Mouse (Mus musculus) embryonic facial prominence, embryonic 10.5 days (tissue): ENCODE data around the gene Qprt. TPM values are rescaled to one million over a fixed set of nuclear protein-coding genes. Genes with fewer than 3 reads are reported as not detected.
"Not testable (repeated sequence)": the region's sequence is repeated elsewhere in the genome, so short reads cannot be mapped to it uniquely, and the experiment has no call there.

Source experiments
- DNase-seq: peaks from one replicate; pipeline ENCODE4 v3.0.0-alpha.2; 2017; ENCODE audit warnings: low spot score
- H3K27ac ChIP-seq: fragments of 300-500 bp; sonication (generic); replicated peaks from 2 replicates; pipeline ENCODE4 v1.5.1; 2016; ENCODE audit warnings: mild to moderate bottlenecking
- H3K27me3 ChIP-seq: fragments of 300-500 bp; sonication (generic); replicated peaks from 2 replicates; pipeline ENCODE4 v1.6.1; 2016; ENCODE audit warnings: low read depth, mild to moderate bottlenecking; ENCODE audit not compliant: poor library complexity, severe bottlenecking
- H3K36me3 ChIP-seq: fragments of 300-500 bp; sonication (generic); replicated peaks from 2 replicates; pipeline ENCODE4 v1.6.1; 2016; ENCODE audit warnings: mild to moderate bottlenecking, moderate library complexity
- H3K4me1 ChIP-seq: fragments of 300-500 bp; sonication (generic); 2 replicates; pipeline ENCODE4 v1.6.1; 2016
- H3K4me3 ChIP-seq: fragments of 300-500 bp; sonication (generic); 2 replicates; pipeline ENCODE4 v1.5.1; 2016; ENCODE audit warnings: mild to moderate bottlenecking, moderate library complexity
- H3K9me3 ChIP-seq: fragments of 300-500 bp; sonication (generic); 2 replicates; pipeline ENCODE4 v1.6.1; 2016; ENCODE audit warnings: mild to moderate bottlenecking
- WGBS: fragments of 180-500 bp; shearing (Covaris S2); methylation state at CpG from one replicate; pipeline ENCODE4 v1.1.7; 2016; 5-methylcytosine and 5-hydroxymethylcytosine counted together
- polyA plus RNA-seq: library from polyadenylated mRNA; unstranded; fragments of >200 nt; fragmentation: Nextera tagmentation; extraction: Ambion mirVana; gene quantifications from 2 replicates; pipeline ENCODE4 v1.2.1, GENCODE M21; 2016

Qprt gene
- polyA plus RNA-seq, 1 experiment from 2014 or later: 4.1 TPM

GRCm38 (mm10) chr7:127088083-127088482 lies 33.9 kb downstream of the Qprt start:
- Histone ChIP-seq H3K4me1 (peaks cover 35% of the 10 kb centered on the region), H3K27me3 (peaks cover 10% of the 10 kb centered on the region; the same call in 1 of the 2 replicates), H3K9me3 (no peaks in the 10 kb centered on the region), H3K36me3 (no peaks in the 10 kb centered on the region), H3K27ac (no peak overlapping the region), H3K4me3 (no peak overlapping the region)
- 88% methylated on average over 3 of the region's 3 CpGs for WGBS
- no peak for DNase-seq

- WGBS: 88% methylated on average over 6 of the region's 6 CpGs
- Histone ChIP-seq H3K27me3 (peaks cover 10% of the 10 kb centered on the region; the same call in 1 of the 2 replicates), H3K4me1 (peaks cover 35% of the 10 kb centered on the region)
- not testable (repeated sequence) for H3K36me3 ChIP-seq, H3K4me3 ChIP-seq, H3K27ac ChIP-seq, DNase-seq, H3K9me3 ChIP-seq
Observed at GRCm38 (mm10) chr7:127087278-127088010, 34.6 kb downstream of the Qprt start, which contains the start of gene Zg16. TSS of gene Zg16 (minus strand) at chr7:127087328.

- H3K9me3 ChIP-seq, DNase-seq, H3K27ac ChIP-seq, H3K4me3 ChIP-seq, H3K36me3 ChIP-seq: not testable (repeated sequence)
- H3K27me3 ChIP-seq: peaks cover 10% of the 10 kb centered on the region; the same call in 1 of the 2 replicates
- 81% methylated on average over 6 of the region's 6 CpGs for WGBS
- H3K4me1 ChIP-seq: peaks cover 19% of the 10 kb centered on the region
Observed at GRCm38 (mm10) chr7:127085751-127086150, 36.3 kb downstream of the Qprt start.

GRCm38 (mm10) chr7:127084794-127085193 lies 37.2 kb downstream of the Qprt start:
- no peak overlapping the region for H3K27ac ChIP-seq
- H3K36me3 ChIP-seq: no peaks in the 10 kb centered on the region
- 84% methylated on average over 2 of the region's 2 CpGs for WGBS
- no peak overlapping the region for H3K4me3 ChIP-seq
- H3K4me1 ChIP-seq: peaks cover 11% of the 10 kb centered on the region
- peaks cover 10% of the 10 kb centered on the region; the same call in 1 of the 2 replicates for H3K27me3 ChIP-seq
- no peaks in the 10 kb centered on the region for H3K9me3 ChIP-seq
- no peak for DNase-seq

- WGBS: 80% methylated on average over 4 of the region's 4 CpGs
- Histone ChIP-seq H3K36me3 (no peaks in the 10 kb centered on the region), H3K4me1 (peaks cover under 1% of the 10 kb centered on the region)
Observed at GRCm38 (mm10) chr7:127083689-127084088, 38.3 kb downstream of the Qprt start.

GRCm38 (mm10) chr7:127082995-127083394 lies 39.0 kb downstream of the Qprt start:
- WGBS: 59% methylated on average over 2 of the region's 2 CpGs

More at GRCm38 (mm10) chr7:127083689-127084088, 38.3 kb downstream of the Qprt start:
- Histone ChIP-seq H3K27ac (no peak overlapping the region), H3K9me3 (no peaks in the 10 kb centered on the region), H3K4me3 (no peak overlapping the region), H3K27me3 (peaks cover 2% of the 10 kb centered on the region; the same call in 1 of the 2 replicates)
- no peak for DNase-seq

GRCm38 (mm10) chr7:127082271-127082670 lies 39.8 kb downstream of the Qprt start:
- 84% methylated on average over 8 of the region's 8 CpGs for WGBS
- no peak for DNase-seq
- Histone ChIP-seq H3K36me3 (no peaks in the 10 kb centered on the region), H3K27me3 (no peaks in the 10 kb centered on the region), H3K4me3 (no peak overlapping the region), H3K27ac (no peak overlapping the region), H3K9me3 (no peaks in the 10 kb centered on the region), H3K4me1 (no peaks in the 10 kb centered on the region)

More at GRCm38 (mm10) chr7:127082995-127083394, 39.0 kb downstream of the Qprt start:
- Histone ChIP-seq H3K9me3 (no peaks in the 10 kb centered on the region), H3K4me1 (no peaks in the 10 kb centered on the region), H3K27ac (no peak overlapping the region), H3K27me3 (no peaks in the 10 kb centered on the region), H3K4me3 (no peak overlapping the region), H3K36me3 (no peaks in the 10 kb centered on the region)
- DNase-seq: no peak

- H3K27ac ChIP-seq: no peak overlapping the region
- H3K27me3 ChIP-seq: no peaks in the 10 kb centered on the region
- 58% methylated on average over 3 of the region's 3 CpGs for WGBS
- no peaks in the 10 kb centered on the region for H3K36me3 ChIP-seq
- no peaks in the 10 kb centered on the region for H3K4me1 ChIP-seq
- DNase-seq: no peak
- no peak overlapping the region for H3K4me3 ChIP-seq
- H3K9me3 ChIP-seq: 0 out of 2 replicates have a peak, but pooled peaks cover 3% of the 10 kb centered on the region
Observed at GRCm38 (mm10) chr7:127080045-127080444, 42.0 kb downstream of the Qprt start.

- Histone ChIP-seq H3K27ac (no peak overlapping the region), H3K9me3 (0 out of 2 replicates have a peak, but pooled peaks cover 5% of the 10 kb centered on the region), H3K4me1 (no peaks in the 10 kb centered on the region), H3K27me3 (no peaks in the 10 kb centered on the region), H3K4me3 (no peak overlapping the region), H3K36me3 (no peaks in the 10 kb centered on the region)
- 80% methylated on average over 3 of the region's 3 CpGs for WGBS
- no peak for DNase-seq
Observed at GRCm38 (mm10) chr7:127077692-127078091, 44.3 kb downstream of the Qprt start.

GRCm38 (mm10) chr7:127076188-127076587 lies 45.8 kb downstream of the Qprt start:
- 91% methylated on average over 5 of the region's 5 CpGs for WGBS
- Histone ChIP-seq H3K9me3 (0 out of 2 replicates have a peak, but pooled peaks cover 5% of the 10 kb centered on the region), H3K4me3 (no peak overlapping the region), H3K27me3 (no peaks in the 10 kb centered on the region), H3K27ac (no peak overlapping the region), H3K36me3 (no peaks in the 10 kb centered on the region), H3K4me1 (0 out of 2 replicates have a peak, but pooled peaks cover 3% of the 10 kb centered on the region)
- no peak for DNase-seq

GRCm38 (mm10) chr7:127073221-127073620 lies 48.8 kb downstream of the Qprt start:
- H3K4me3 ChIP-seq: no peak overlapping the region
- 0 out of 2 replicates have a peak, but pooled peaks cover 5% of the 10 kb centered on the region for H3K9me3 ChIP-seq
- WGBS: 82% methylated on average over 4 of the region's 4 CpGs
- no peaks in the 10 kb centered on the region for H3K36me3 ChIP-seq
- no peaks in the 10 kb centered on the region for H3K27me3 ChIP-seq
- DNase-seq: no peak
- no peak overlapping the region for H3K27ac ChIP-seq
- 0 out of 2 replicates have a peak, but pooled peaks cover 3% of the 10 kb centered on the region for H3K4me1 ChIP-seq

GRCm38 (mm10) chr7:127070871-127071413 lies 51.1 kb downstream of the Qprt start:
- no peak overlapping the region for H3K27ac ChIP-seq
- H3K4me3 ChIP-seq: no peak overlapping the region
- H3K4me1 ChIP-seq: 0 out of 2 replicates have a peak, but pooled peaks cover 3% of the 10 kb centered on the region
- DNase-seq: no peak
- H3K9me3 ChIP-seq: 0 out of 2 replicates have a peak, but pooled peaks cover 5% of the 10 kb centered on the region
- WGBS: 72% methylated on average over 4 of the region's 4 CpGs
- H3K36me3 ChIP-seq: no peaks in the 10 kb centered on the region
- H3K27me3 ChIP-seq: no peaks in the 10 kb centered on the region

GRCm38 (mm10) chr7:127066317-127066716 lies 55.7 kb downstream of the Qprt start:
- no peak for DNase-seq
- Histone ChIP-seq H3K27me3 (no peaks in the 10 kb centered on the region), H3K9me3 (no peaks in the 10 kb centered on the region), H3K36me3 (no peaks in the 10 kb centered on the region), H3K27ac (no peak overlapping the region), H3K4me3 (no peak overlapping the region), H3K4me1 (no peaks in the 10 kb centered on the region)
- WGBS: 89% methylated on average over 4 of the region's 4 CpGs
